Mouse (Mus musculus) E14TG2a.4 (cell line): Measurements from ENCODE around the gene Dcaf6.

Experiments used
- CTCF ChIP-seq: conservative IDR thresholded peaks from 2 replicates; pipeline ENCODE4 v1.5.1; 2014; ENCODE audit warnings: low read length
- NANOG ChIP-seq: IDR thresholded peaks from 2 replicates; pipeline ENCODE4 v1.6.1; 2014; ENCODE audit warnings: borderline replicate concordance, low read length, mixed read lengths
- POU5F1 ChIP-seq: IDR thresholded peaks from 2 replicates; pipeline ENCODE4 v1.6.1; 2014; ENCODE audit warnings: low read length, borderline replicate concordance

- TF ChIP-seq CTCF (no peak), POU5F1 (no peak), NANOG (no peak)
Observed at GRCm38 (mm10) chr1:165393033-165393432, 67.2 kb downstream of the Dcaf6 start.
